Mouse (Mus musculus) G1E (cell line): Measurements from ENCODE around the gene Sephs2. TPM values are rescaled to one million over a fixed set of nuclear protein-coding genes. Genes with fewer than 3 reads are reported as not detected.

ENCODE experiments used
- ATAC-seq: 2 replicates; pipeline ENCODE4 v1.8.0; 2016; ENCODE audit warnings: mild to moderate bottlenecking; ENCODE audit not compliant: insufficient number of reproducible peaks, poor library complexity, low FRiP score, severe bottlenecking; ENCODE audit errors: extremely low read depth
- DNase-seq: peaks from one replicate; pipeline ENCODE4 v3.0.0; 2012; ENCODE audit warnings: low spot score
- H3K27me3 ChIP-seq: 2 replicates; pipeline ENCODE4 v1.6.1; 2012; ENCODE audit warnings: mild to moderate bottlenecking, low read length, inconsistent platforms; ENCODE audit not compliant: insufficient read depth
- H3K36me3 ChIP-seq: replicated peaks from 2 replicates; pipeline ENCODE3; 2012; ENCODE audit warnings: mild to moderate bottlenecking, inconsistent platforms
- H3K4me1 ChIP-seq: 2 replicates; pipeline ENCODE4 v1.6.1; 2012; ENCODE audit warnings: low read depth, low read length, inconsistent platforms, mixed read lengths; ENCODE audit not compliant: insufficient read depth
- H3K4me3 ChIP-seq: 2 replicates; pipeline ENCODE4 v1.5.1; 2012; ENCODE audit warnings: low read depth, mild to moderate bottlenecking, inconsistent platforms, low read length, moderate library complexity, mixed read lengths
- H3K9me3 ChIP-seq: replicated peaks from 2 replicates; pipeline ENCODE4 v1.6.1; 2012; ENCODE audit warnings: inconsistent platforms
- CTCF ChIP-seq: IDR thresholded peaks from 2 replicates; pipeline ENCODE4 v1.5.1; 2012; ENCODE audit warnings: low read depth, low read length, inconsistent platforms, mixed read lengths
- GATA1 ChIP-seq: IDR thresholded peaks from 2 replicates; pipeline ENCODE4 v1.6.1; 2012; ENCODE audit warnings: borderline replicate concordance, low read length, inconsistent platforms, mixed read lengths
- GATA2 ChIP-seq: IDR thresholded peaks from 2 replicates; pipeline ENCODE4 v1.6.1; 2012; ENCODE audit warnings: low read depth, low read length, inconsistent platforms, borderline replicate concordance
- POLR2AphosphoS5 ChIP-seq: IDR thresholded peaks from 2 replicates; pipeline ENCODE4 v1.6.1; 2012; ENCODE audit warnings: low read depth, low read length, inconsistent platforms; ENCODE audit not compliant: insufficient replicate concordance
- TAL1 ChIP-seq: conservative IDR thresholded peaks from 2 replicates; pipeline ENCODE4 v1.6.1; 2012; ENCODE audit warnings: low read depth, low read length, inconsistent platforms, mixed read lengths
- polyA plus RNA-seq: library from polyadenylated mRNA; stranded (reverse); fragments of >175 nt; gene quantifications from 2 replicates; pipeline ENCODE4 v1.2.3, GENCODE M21; 2012
- total RNA-seq, 2 experiments: library from RNA; stranded (forward) in 1 of 2; stranded (reverse) in 1 of 2; fragments of 200-1000 nt in 1 of 2; fragments of >200 nt in 1 of 2; fragmentation: Nextera tagmentation in 1 of 2; gene quantifications; 2 replicates each; pipeline ENCODE4 v1.2.3; 2014 to 2017

Gene Sephs2
- 73.6 and 75.9 TPM in 2 replicates for total RNA-seq (2014; fragmentation: Nextera tagmentation)
- total RNA-seq (2017) = 126 and 131 TPM in 2 replicates
- polyA plus RNA-seq = 39.9 and 53.7 TPM in 2 replicates

DNA sequence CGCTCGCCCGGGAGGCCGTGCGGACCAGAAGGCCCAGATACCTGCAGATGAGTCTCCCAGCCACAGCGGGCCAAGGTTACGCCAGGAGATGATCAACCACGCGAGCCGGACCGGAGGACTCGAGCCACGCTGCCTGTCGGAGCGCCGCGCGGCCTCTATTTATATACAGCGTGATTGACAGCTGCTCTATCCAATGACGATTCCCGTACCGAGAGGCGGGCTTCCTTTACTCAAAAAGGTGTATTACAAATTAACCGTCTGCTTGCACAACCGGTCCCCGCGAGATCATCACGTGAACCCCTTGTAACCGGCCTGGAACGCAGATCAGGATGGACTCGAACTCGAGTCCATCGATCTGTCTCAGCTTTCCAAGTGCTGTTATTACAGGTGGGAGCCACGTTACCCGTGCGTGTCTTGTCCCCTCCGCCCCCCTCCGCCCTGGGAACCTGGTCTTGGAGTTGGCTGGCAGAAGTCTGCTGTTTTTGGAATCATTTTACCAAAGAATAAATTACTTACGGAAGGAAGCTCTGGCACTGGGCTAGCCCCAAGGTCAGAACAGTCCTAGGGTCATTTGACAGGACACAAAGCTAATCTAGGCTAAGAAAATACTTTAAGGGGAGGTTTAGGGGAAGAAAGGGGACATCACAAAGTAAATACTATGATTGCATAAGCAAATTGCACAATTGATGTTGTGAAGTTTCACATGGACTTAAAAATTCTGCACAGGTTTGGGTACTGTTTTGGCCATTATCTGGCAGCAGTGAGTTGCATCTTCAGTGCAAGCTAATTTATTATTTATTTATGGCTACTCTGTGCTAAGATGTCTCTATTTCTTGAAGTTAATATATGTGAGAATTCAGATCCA lies at the start of gene Sephs2:
Gene Sephs2, minus strand, starts transcription at position 131 of the 865 bp plus-strand sequence.
- DNase-seq (peak; percentile 79), ATAC-seq (peak; percentile 85)
- Histone ChIP-seq H3K36me3 (peaks cover 39% of the 10 kb centered on the region), H3K9me3 (peaks cover under 1% of the 10 kb centered on the region; the same call in 1 of the 2 replicates), H3K4me3 (peak within 1 kb of the TSS; percentile 96), H3K27me3 (no peaks in the 10 kb centered on the region), H3K4me1 (peaks cover 56% of the 10 kb centered on the region)
- TF ChIP-seq GATA1 (no peak), POLR2AphosphoS5 (0 out of 2 replicates have a peak, but pooled peaks have one; percentile 83), GATA2 (no peak), CTCF (no peak)

DNA sequence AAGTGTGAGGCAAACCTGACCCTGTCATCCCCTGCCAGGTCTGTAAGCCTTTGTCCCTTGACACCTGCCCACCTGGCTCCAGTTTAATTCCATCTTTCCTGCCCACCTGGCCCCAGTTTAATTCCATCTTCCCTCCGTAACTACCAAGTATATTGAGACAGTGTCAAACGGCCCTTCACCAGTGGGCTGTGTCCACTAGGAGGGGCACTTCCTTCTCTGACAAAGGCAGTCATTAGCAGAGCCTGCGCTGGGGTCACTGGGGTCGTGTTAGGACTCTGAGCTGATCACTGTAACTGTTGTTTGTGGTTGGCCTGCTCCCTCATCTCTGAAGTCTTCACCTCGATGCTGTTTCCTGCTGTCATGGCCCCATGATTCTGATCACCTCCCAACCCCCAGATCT lies 48.2 kb upstream of the Sephs2 start:
- no peaks in the 10 kb centered on the region for H3K9me3 ChIP-seq
- DNase-seq (no peak), ATAC-seq (no peak)
- no peak overlapping the region for H3K4me3 ChIP-seq
- H3K36me3 ChIP-seq = no peaks in the 10 kb centered on the region
- TF ChIP-seq CTCF (no peak), GATA2 (no peak), POLR2AphosphoS5 (no peak), TAL1 (no peak), GATA1 (no peak)
- no peaks in the 10 kb centered on the region for H3K4me1 ChIP-seq
- peaks cover 75% of the 10 kb centered on the region for H3K27me3 ChIP-seq

DNA sequence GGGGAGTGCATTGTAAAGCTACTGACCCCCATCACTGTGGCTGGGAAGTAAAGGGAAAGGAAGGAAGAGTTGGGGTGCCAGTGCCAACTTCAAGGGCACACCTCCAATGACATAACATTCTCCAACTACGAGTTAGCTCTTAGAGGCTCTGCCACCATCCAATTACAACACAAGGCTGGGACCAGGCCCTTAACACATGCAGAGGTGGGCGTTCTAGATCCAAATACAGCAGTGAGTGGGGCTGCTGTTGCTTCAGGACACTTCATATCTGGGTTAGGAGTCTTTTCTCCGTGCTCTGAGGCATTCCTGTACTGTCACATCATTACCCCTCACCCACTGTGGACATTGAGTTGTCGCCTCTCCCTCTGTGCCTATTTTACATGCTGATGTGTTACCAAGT lies 47.3 kb upstream of the Sephs2 start:
- H3K27me3 ChIP-seq = peaks cover 71% of the 10 kb centered on the region
- no peak overlapping the region for H3K4me3 ChIP-seq
- ATAC-seq (no peak), DNase-seq (no peak)
- H3K9me3 ChIP-seq = no peaks in the 10 kb centered on the region; the same call in 1 of the 2 replicates
- H3K4me1 ChIP-seq = no peaks in the 10 kb centered on the region
- no peak for TF ChIP-seq GATA1
- no peak for TF ChIP-seq CTCF
- TF ChIP-seq GATA2 = no peak
- no peak for TF ChIP-seq TAL1
- no peak for TF ChIP-seq POLR2AphosphoS5
- H3K36me3 ChIP-seq = no peaks in the 10 kb centered on the region

DNA sequence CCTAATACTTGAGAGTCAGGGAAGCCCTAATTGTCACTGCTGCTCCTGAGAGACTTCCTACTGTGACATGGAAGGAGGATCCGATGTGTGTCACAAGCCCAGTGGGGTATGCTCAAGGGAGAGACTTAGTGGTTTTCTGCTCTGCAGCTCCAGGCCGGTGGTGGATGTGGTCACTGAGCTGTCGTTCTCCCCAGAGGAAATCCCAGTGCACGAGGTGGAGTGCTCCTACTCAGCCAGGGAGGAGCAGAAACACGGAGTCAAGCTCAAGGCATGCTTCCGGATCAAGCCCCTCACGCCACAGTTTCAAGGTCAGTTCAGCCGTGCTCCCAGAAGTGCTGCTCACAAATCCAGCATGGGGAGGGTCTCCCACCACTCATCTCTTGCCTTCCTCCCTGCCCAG lies 40.1 kb upstream of the Sephs2 start:
- no peak for TF ChIP-seq TAL1
- TF ChIP-seq CTCF = no peak
- TF ChIP-seq GATA1 = no peak
- TF ChIP-seq GATA2 = no peak
- no peak for TF ChIP-seq POLR2AphosphoS5
- ATAC-seq (no peak), DNase-seq (no peak)
- H3K4me3 ChIP-seq = no peak overlapping the region
- no peaks in the 10 kb centered on the region; the same call in 1 of the 2 replicates for H3K9me3 ChIP-seq
- peaks cover 66% of the 10 kb centered on the region for H3K27me3 ChIP-seq
- H3K4me1 ChIP-seq = peaks cover 6% of the 10 kb centered on the region
- no peaks in the 10 kb centered on the region for H3K36me3 ChIP-seq

DNA sequence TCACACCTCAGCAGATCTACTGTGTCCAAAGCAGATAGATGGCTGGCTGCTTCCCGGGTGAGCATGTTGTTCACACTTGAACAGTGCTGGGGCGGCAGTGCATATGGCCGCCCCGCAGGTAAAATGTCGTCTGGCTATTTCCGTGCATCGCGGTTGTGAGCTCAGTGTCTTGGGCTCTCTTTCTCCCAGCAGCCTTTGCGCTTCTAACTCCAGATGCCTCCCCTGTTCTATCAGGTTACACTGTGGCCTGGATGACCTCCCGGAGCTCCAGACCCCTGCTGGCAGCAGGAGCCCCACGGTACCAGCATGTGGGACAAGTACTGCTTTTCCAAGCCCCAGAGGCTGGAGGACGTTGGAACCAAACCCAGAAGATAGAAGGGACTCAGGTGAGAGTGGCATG lies 36.1 kb upstream of the Sephs2 start:
- H3K27me3 ChIP-seq = peaks cover 58% of the 10 kb centered on the region
- H3K36me3 ChIP-seq = no peaks in the 10 kb centered on the region

DNA sequence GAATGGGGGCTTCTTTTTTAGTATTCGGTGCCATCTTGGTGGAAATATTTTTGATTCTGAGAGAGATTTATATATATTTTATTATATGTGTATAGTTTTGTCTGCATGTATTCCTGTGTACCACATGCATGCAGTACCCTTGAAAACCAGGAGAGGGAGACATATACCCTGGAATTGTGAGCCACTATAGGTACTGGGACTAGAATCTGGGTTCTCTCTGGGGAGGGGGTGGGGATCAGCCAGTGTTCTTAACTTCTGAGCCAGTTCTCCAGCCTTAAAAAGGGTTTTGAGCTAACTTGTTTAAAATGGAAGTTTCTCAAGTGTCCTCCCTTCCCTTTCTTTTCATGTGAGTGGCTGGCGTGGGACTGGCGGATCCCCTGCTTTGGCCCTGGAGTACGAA lies 35.0 kb upstream of the Sephs2 start:
- peaks cover 53% of the 10 kb centered on the region for H3K27me3 ChIP-seq
- TF ChIP-seq CTCF (peak; percentile 47), POLR2AphosphoS5 (no peak), GATA1 (no peak), GATA2 (no peak)
- peaks cover 6% of the 10 kb centered on the region for H3K4me1 ChIP-seq
- no peaks in the 10 kb centered on the region for H3K36me3 ChIP-seq
- ATAC-seq (no peak; the same call in 1 of the 2 replicates), DNase-seq (peak; percentile 49)
- no peaks in the 10 kb centered on the region for H3K9me3 ChIP-seq
- no peak overlapping the region for H3K4me3 ChIP-seq

More for the DNA sequence above, 36.1 kb upstream of the Sephs2 start:
- DNase-seq (no peak), ATAC-seq (no peak)
- no peaks in the 10 kb centered on the region for H3K9me3 ChIP-seq
- TF ChIP-seq TAL1 (no peak), GATA2 (no peak), GATA1 (no peak), CTCF (no peak)
- H3K4me1 ChIP-seq = peaks cover 6% of the 10 kb centered on the region
- H3K4me3 ChIP-seq = no peak overlapping the region

DNA sequence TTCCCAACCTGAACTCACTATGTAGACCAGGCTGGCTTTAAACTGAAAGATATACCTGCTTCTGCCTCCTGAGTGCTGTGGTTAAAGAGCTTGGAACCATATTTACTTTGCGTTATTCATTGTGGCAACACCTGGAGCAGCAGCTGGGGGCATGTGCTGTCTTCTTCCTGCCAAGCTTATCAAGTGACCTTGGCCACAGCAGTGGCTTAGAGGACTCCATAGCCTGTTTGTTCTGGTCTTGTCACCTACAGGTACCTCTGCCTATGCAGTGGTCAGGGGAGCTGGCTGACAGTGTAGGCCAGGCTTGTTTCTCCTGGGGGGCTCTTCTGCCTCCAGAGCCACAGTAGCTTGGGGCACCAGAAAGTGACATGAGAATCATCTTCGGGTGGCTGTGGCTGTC lies 34.6 kb upstream of the Sephs2 start:
- TF ChIP-seq GATA2 (no peak), GATA1 (no peak), CTCF (no peak), POLR2AphosphoS5 (no peak)
- Histone ChIP-seq H3K36me3 (no peaks in the 10 kb centered on the region), H3K4me1 (peaks cover 6% of the 10 kb centered on the region), H3K4me3 (no peak overlapping the region), H3K27me3 (peaks cover 51% of the 10 kb centered on the region), H3K9me3 (no peaks in the 10 kb centered on the region)
- ATAC-seq (no peak), DNase-seq (no peak)
